Mouse (Mus musculus) intestine, postnatal 0 days (tissue): Measurements from ENCODE around the gene Pabpc4. TPM values are rescaled to one million over a fixed set of nuclear protein-coding genes. Genes with fewer than 3 reads are reported as not detected.

Experiments
- ATAC-seq: fragments of 200-750 bp; cut with Nextera tagmentation; 2 replicates; pipeline ENCODE4 v1.8.0; 2017; ENCODE audit warnings: mild to moderate bottlenecking, moderate TSS enrichment, moderate library complexity
- H3K27ac ChIP-seq: fragments of 300-500 bp; sonication (generic); 2 replicates; pipeline ENCODE4 v1.5.1; 2014; ENCODE audit warnings: mild to moderate bottlenecking, low read depth, low read length, moderate library complexity
- H3K27me3 ChIP-seq: fragments of 300-500 bp; sonication (generic); replicated peaks from 2 replicates; pipeline ENCODE4 v1.6.1; 2014; ENCODE audit warnings: low read length, mixed read lengths; ENCODE audit not compliant: control insufficient read depth, insufficient read depth
- H3K36me3 ChIP-seq: fragments of 300-500 bp; sonication (generic); 2 replicates; pipeline ENCODE4 v1.6.1; 2014; ENCODE audit warnings: mild to moderate bottlenecking, moderate library complexity; ENCODE audit not compliant: control insufficient read depth, insufficient read depth
- H3K4me1 ChIP-seq: fragments of 300-500 bp; sonication (generic); replicated peaks from 2 replicates; pipeline ENCODE4 v1.6.1; 2014; ENCODE audit warnings: antibody characterized with exemption, low read length, mixed read lengths; ENCODE audit not compliant: control insufficient read depth, insufficient read depth
- H3K4me2 ChIP-seq: fragments of 300-500 bp; sonication (generic); replicated peaks from 2 replicates; pipeline ENCODE4 v1.6.1; 2014; ENCODE audit warnings: low read depth, mild to moderate bottlenecking, moderate library complexity
- H3K4me3 ChIP-seq: fragments of 300-500 bp; sonication (generic); 2 replicates; pipeline ENCODE4 v1.5.1; 2014; ENCODE audit warnings: low read depth, low read length
- H3K9ac ChIP-seq: fragments of 300-500 bp; sonication (generic); 2 replicates; pipeline ENCODE4 v1.6.1; 2014; ENCODE audit warnings: mild to moderate bottlenecking, low read depth, low read length
- H3K9me3 ChIP-seq: fragments of 300-500 bp; sonication (generic); 2 replicates; pipeline ENCODE4 v1.6.1; 2016; ENCODE audit warnings: mixed run types; ENCODE audit not compliant: control insufficient read depth
- CTCF ChIP-seq: sonication (generic); IDR thresholded peaks from 2 replicates; pipeline ENCODE4 v1.5.1; 2016; ENCODE audit warnings: low read depth, mild to moderate bottlenecking, control low read depth, antibody characterized with exemption, moderate library complexity
- WGBS: fragments of 180-500 bp; shearing (Covaris S2); extraction: QIAGEN DNeasy Blood & Tissue Kit; methylation state at CpG from one replicate; pipeline ENCODE4 v1.1.7; 2014; 5-methylcytosine and 5-hydroxymethylcytosine counted together
- polyA plus RNA-seq: library from polyadenylated mRNA; unstranded; fragments of >200 nt; fragmentation: Nextera tagmentation; extraction: Ambion mirVana; gene quantifications from 2 replicates; pipeline ENCODE4 v1.2.1, GENCODE M21; 2015

Gene Pabpc4
- polyA plus RNA-seq, 1 experiment from 2014 or later = 12.6 TPM

DNA sequence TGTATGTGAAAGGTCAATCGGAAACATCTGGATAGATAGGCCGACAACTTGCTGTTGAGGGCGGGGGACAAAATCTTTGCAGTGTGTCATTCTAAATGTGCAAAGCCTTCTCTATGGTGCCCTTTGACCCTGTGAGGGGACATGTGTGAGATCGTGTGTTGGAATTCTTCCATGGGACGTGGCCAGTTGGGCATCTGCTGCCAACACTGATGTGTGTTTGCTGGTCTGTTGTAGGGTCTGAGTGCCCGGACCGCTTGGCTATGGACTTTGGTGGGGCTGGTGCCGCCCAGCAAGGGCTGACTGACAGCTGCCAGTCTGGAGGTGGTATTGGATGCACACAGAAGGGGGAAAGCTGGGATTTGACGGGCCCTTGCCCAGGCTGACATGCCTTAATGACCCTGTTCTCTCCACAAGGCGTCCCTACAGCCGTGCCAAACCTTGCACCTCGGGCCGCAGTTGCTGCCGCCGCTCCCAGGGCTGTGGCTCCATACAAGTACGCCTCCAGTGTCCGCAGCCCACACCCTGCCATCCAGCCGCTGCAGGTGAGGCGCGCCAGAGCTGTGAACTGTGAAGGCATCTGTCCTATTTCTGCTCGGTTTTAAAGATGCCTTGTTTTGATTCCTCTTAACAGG is 33.5 kb downstream of the Pabpc4 start:
- Histone ChIP-seq H3K9ac (no peak overlapping the region), H3K27ac (no peak overlapping the region), H3K27me3 (no peaks in the 10 kb centered on the region), H3K4me2 (no peak overlapping the region), H3K36me3 (peaks cover 93% of the 10 kb centered on the region), H3K9me3 (no peaks in the 10 kb centered on the region), H3K4me1 (no peaks in the 10 kb centered on the region), H3K4me3 (no peak overlapping the region)
- no peak for TF ChIP-seq CTCF
- WGBS = 90% methylated on average over 21 of the region's 21 CpGs
- no peak for ATAC-seq

DNA sequence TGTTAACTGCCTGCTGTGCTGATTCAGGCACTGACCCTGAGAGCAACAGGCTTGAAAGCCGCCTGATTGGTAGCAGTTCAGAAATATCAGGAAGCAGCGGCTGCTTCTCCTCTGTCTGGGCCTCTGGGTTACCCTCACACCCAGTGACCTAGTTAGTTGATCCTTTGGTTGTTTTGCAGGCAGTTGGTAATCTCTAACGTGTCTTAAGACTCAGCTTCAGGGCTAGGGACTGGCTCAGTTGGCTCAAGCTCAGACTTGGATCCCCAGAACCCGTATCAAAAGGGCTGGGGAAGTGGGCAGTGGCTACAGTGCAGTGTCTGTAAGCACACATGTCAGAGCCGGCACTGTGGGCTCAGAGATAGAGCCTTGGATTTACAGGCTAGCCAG is 34.0 kb downstream of the Pabpc4 start:
- WGBS = 68% methylated on average over 5 of the region's 5 CpGs
- Histone ChIP-seq H3K27me3 (no peaks in the 10 kb centered on the region), H3K9me3 (no peaks in the 10 kb centered on the region), H3K9ac (no peak overlapping the region), H3K27ac (no peak overlapping the region; the same call in 1 of the 2 replicates), H3K4me3 (no peak overlapping the region), H3K4me1 (no peaks in the 10 kb centered on the region), H3K36me3 (peaks cover 90% of the 10 kb centered on the region), H3K4me2 (no peak overlapping the region)
- no peak for ATAC-seq
- TF ChIP-seq CTCF = no peak

DNA sequence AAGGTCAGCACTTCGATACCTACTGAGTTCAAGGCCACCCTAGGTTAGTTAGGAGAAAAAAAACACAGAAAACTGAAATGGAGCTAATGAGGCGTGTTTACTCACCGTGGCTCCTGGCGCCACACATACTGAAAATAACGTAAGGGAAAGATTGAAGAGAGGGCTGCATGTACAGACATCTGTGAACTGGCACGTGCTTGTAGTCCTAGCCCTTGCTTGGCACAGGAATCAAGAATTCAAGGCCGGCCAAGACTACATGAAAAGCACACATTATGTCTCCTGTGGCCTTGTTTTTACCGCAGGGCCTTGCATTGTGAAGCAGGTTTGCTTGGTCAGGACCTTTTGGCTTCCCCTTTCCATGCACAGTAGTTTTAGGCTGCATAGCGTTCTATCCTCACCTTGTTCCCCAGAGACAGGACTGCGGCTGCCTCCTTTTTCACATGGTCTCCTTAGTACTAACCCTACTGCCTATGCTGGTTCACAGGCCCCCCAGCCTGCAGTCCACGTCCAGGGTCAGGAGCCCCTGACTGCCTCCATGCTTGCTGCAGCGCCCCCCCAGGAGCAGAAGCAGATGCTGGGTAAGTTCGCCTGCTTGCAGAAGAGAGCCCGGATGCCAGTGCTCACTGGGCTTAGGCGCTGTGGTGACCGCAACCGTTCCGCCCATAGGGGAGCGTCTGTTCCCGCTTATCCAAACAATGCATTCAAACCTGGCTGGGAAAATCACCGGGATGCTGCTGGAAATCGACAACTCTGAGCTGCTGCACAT is 35.2 kb downstream of the Pabpc4 start:
- peaks cover 83% of the 10 kb centered on the region for H3K36me3 ChIP-seq
- 93% methylated on average over 21 of the region's 22 CpGs for WGBS
- no peak for TF ChIP-seq CTCF
- no peaks in the 10 kb centered on the region for H3K27me3 ChIP-seq
- ATAC-seq = no peak
- no peak overlapping the region for H3K4me2 ChIP-seq
- H3K9ac ChIP-seq = no peak overlapping the region
- H3K27ac ChIP-seq = no peak overlapping the region
- H3K9me3 ChIP-seq = no peaks in the 10 kb centered on the region
- no peak overlapping the region for H3K4me3 ChIP-seq
- H3K4me1 ChIP-seq = no peaks in the 10 kb centered on the region

DNA sequence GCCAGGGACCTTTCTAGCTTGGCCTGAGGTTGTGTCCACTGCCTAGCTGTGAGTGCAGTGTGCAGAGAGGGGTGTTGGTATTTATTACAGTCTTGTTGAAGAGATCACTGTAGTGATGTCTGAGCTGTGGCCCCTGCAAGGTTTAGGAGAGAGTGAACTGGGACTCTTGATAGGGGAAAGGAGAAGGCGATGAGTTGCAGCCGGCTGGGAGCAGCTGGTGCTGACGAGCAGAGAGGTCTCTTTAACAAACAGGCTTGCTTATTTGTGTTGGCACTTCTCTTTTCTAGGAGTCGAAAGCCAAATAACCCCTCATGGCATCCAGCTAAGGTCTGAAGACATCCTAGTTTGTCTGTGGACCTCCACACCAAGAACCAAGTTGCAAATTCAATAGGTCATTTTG is 36.1 kb downstream of the Pabpc4 start:
- no peak overlapping the region for H3K27ac ChIP-seq
- no peak for ATAC-seq
- no peaks in the 10 kb centered on the region for H3K9me3 ChIP-seq
- no peaks in the 10 kb centered on the region for H3K4me1 ChIP-seq
- 81% methylated on average over 4 of the region's 4 CpGs for WGBS
- H3K27me3 ChIP-seq = no peaks in the 10 kb centered on the region
- no peak overlapping the region for H3K4me2 ChIP-seq
- no peak for TF ChIP-seq CTCF
- no peak overlapping the region for H3K9ac ChIP-seq
- peaks cover 80% of the 10 kb centered on the region for H3K36me3 ChIP-seq
- H3K4me3 ChIP-seq = no peak overlapping the region

DNA sequence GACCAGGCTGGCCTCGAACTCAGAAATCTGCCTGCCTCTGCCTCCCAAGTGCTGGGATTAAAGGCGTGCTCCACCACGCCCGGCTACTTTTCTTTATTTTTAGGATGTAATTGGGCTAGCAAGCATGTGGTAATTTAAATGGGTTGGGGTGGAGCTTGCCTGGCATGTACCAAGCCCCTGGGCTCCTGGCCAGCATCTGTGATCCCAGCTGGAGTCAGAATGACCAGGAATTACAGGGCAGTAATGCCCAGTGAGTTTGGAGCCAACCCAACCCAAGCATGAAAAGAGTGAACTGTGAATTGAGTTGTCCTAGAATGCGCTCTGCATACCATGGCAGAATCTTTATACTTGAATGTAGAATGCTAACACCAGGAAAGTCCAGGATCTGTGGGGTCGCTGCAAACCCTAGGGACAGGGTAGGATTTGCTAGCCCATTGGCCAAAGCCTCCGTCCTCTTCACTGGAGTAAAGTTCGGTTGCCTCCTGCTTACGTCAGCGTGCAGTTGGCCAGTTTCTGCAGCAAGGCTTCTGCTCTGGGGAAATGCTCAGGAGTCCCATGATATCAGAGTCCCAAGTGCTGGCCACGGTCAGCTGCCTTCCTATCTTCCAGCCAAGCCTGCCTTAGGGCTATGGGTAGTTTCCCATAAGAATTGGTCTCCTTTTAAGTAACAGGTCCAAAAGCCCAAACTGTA is 37.0 kb downstream of the Pabpc4 start:
- Histone ChIP-seq H3K27me3 (no peaks in the 10 kb centered on the region), H3K27ac (peak overlapping the region; percentile 41; the same call in 1 of the 2 replicates), H3K4me1 (no peaks in the 10 kb centered on the region), H3K9me3 (no peaks in the 10 kb centered on the region), H3K4me3 (no peak overlapping the region), H3K36me3 (peaks cover 81% of the 10 kb centered on the region), H3K9ac (no peak overlapping the region), H3K4me2 (no peak overlapping the region)
- WGBS = 90% methylated on average over 11 of the region's 11 CpGs
- ATAC-seq = no peak
- no peak for TF ChIP-seq CTCF

DNA sequence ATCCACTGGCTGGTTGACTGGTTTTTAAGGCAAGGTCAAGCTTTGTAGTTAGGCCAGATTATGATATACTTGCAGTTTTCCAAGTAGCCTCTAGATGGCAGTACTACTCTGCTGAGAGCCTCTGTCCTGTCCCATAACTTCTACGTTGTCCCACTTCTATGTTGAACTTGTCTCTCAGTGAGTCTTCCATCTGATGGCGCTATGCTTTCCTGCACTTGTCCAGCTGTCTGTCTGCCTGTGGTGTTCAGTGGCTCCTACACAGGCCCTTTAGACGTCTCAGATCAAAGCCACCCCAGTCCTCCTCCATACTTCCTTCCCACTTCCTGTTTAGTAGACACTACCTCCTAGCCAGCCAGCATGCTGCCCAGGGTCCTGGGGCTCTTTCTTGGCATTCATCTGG is 43.6 kb downstream of the Pabpc4 start:
- no peaks in the 10 kb centered on the region for H3K9me3 ChIP-seq
- ATAC-seq = peak; percentile 52
- no peak overlapping the region for H3K9ac ChIP-seq
- no peaks in the 10 kb centered on the region for H3K27me3 ChIP-seq
- no peak overlapping the region for H3K4me3 ChIP-seq
- H3K4me2 ChIP-seq = no peak overlapping the region
- 24% methylated on average over 3 of the region's 3 CpGs for WGBS
- no peaks in the 10 kb centered on the region for H3K4me1 ChIP-seq
- no peak overlapping the region for H3K27ac ChIP-seq
- H3K36me3 ChIP-seq = peaks cover 20% of the 10 kb centered on the region; the same call in 1 of the 2 replicates
- peak; percentile 88 for TF ChIP-seq CTCF
